Mouse (Mus musculus): ENCODE data around the gene Klhl11.

DNA sequence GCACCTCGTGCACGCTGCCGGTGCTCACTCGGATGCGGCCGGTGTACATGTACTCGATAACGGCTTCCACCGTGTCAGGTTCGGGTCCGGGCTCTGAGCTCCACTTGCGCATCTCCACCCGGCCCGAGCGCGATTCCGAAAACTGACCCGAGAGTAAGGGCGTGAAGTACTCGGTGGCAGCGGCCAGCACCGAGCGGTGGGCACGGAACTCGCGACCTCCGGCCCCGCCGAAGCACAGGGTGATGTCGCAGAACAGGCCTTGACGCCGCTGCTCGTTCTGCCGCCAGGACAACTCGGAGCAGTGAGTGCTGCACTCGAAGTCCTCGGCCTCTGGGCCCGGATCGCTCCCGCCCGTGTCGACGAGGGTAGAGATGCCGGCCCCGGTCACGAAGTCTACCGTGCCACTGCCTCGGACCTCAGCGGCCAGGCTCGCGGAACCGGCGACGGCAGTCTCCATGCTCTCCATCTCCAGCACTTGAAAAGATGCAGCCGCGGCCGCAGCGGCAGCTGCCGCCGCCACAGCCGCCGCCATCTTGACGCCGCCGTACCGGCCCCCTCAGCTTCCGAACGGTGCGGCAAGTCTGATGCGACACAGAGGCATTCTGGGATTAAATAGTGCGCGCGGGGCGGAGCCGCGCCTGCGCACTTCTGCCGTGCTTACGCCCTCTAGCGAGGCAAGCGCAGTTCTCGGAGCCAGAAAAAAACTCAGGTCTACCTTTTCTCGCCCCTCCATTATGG lies at the start of gene Klhl11:
- TF ChIP-seq TAL1 (IDR thresholded peaks at IDR 0.05; ENCODE audit: low read length) (no peak), GATA1 (IDR thresholded peaks at IDR 0.05; ENCODE audit: low read length) (no peak)
